Mouse (Mus musculus) adrenal gland, postnatal 36 days (tissue): ENCODE measurements around the gene Gm37240. TPM values are rescaled to one million over a fixed set of nuclear protein-coding genes. Genes with fewer than 3 reads are reported as not detected.

Source experiments
- DNase-seq, 2 experiments: peaks; one replicate each; pipeline ENCODE4 v3.0.0; 2021; ENCODE audit warnings: mixed read lengths in 1 of 2
- total RNA-seq, 2 experiments: library from RNA; stranded (reverse); gene quantifications; 2 replicates each; pipeline ENCODE4 v1.2.3; 2021

The Gm37240 gene
- total RNA-seq, 2 experiments from 2014 or later: 2.5 to 4.5 TPM

- DNase-seq: no peak
Observed at GRCm38 (mm10) chr3:85490204-85490603, 397.1 kb downstream of the Gm37240 start.

GRCm38 (mm10) chr3:85487379-85487778 lies 399.9 kb downstream of the Gm37240 start:
- no peak for DNase-seq

- no peak for DNase-seq
Observed at GRCm38 (mm10) chr3:85485536-85486190, 401.7 kb downstream of the Gm37240 start.

GRCm38 (mm10) chr3:85482636-85483035 lies 404.7 kb downstream of the Gm37240 start:
- peak; percentile 77 to 83 for DNase-seq

- no peak for DNase-seq
Observed at GRCm38 (mm10) chr3:85480638-85481037, 406.7 kb downstream of the Gm37240 start.

GRCm38 (mm10) chr3:85478731-85479130 lies 408.6 kb downstream of the Gm37240 start:
- no peak for DNase-seq

GRCm38 (mm10) chr3:85469711-85470110 lies 417.6 kb downstream of the Gm37240 start:
- peak; percentile 53 to 71 for DNase-seq

GRCm38 (mm10) chr3:85468995-85469394 lies 418.3 kb downstream of the Gm37240 start:
- DNase-seq: no peak

- no peak for DNase-seq
Observed at GRCm38 (mm10) chr3:85465283-85466025, 421.9 kb downstream of the Gm37240 start.

- peak; percentile 24 to 33 for DNase-seq
Observed at GRCm38 (mm10) chr3:85460021-85460420, 427.3 kb downstream of the Gm37240 start.

- no peak for DNase-seq
Observed at GRCm38 (mm10) chr3:85456983-85457382, 430.3 kb downstream of the Gm37240 start.

GRCm38 (mm10) chr3:85455453-85455852 lies 431.9 kb downstream of the Gm37240 start:
- no peak for DNase-seq

- peak; percentile 31 to 53 for DNase-seq
Observed at GRCm38 (mm10) chr3:85454001-85454400, 433.3 kb downstream of the Gm37240 start.

GRCm38 (mm10) chr3:85449461-85449860 lies 437.9 kb downstream of the Gm37240 start:
- no peak for DNase-seq

GRCm38 (mm10) chr3:85442781-85443180 lies 444.5 kb downstream of the Gm37240 start:
- no peak for DNase-seq

- no peak for DNase-seq
Observed at GRCm38 (mm10) chr3:85442261-85442660, 445.1 kb downstream of the Gm37240 start.

- no peak for DNase-seq
Observed at GRCm38 (mm10) chr3:85435406-85435805, 451.9 kb downstream of the Gm37240 start.

- DNase-seq: no peak
Observed at GRCm38 (mm10) chr3:85431208-85431607, 456.1 kb downstream of the Gm37240 start.

- DNase-seq: no peak
Observed at GRCm38 (mm10) chr3:85423376-85423997, 463.8 kb downstream of the Gm37240 start.

GRCm38 (mm10) chr3:85421403-85421802 lies 465.9 kb downstream of the Gm37240 start:
- DNase-seq: no peak

GRCm38 (mm10) chr3:85417663-85418062 lies 469.7 kb downstream of the Gm37240 start:
- DNase-seq: no peak

GRCm38 (mm10) chr3:85398841-85399240 lies 488.5 kb downstream of the Gm37240 start:
- DNase-seq: no peak

- no peak for DNase-seq
Observed at GRCm38 (mm10) chr3:85398483-85398835, 488.9 kb downstream of the Gm37240 start.
